Mouse (Mus musculus): ENCODE measurements around the gene Sart1.

- TF ChIP-seq CHD2 (IDR thresholded peaks at IDR 0.05; ENCODE audit: low read depth, low read length): no peak
- TF ChIP-seq HCFC1 (IDR thresholded peaks at IDR 0.05; ENCODE audit: borderline replicate concordance, insufficient read depth, low read length): no peak
Observed at GRCm38 (mm10) chr19:5370932-5371331, 17.6 kb downstream of the Sart1 start.

Measured in ES-E14 (cell line).